Mouse (Mus musculus): Measurements from ENCODE around the gene Dip2b. TPM values are rescaled to one million over a fixed set of nuclear protein-coding genes. Genes with fewer than 3 reads are reported as not detected.

Gene Dip2b
- total RNA-seq, 2 experiments from 2014 or later = 5.8 to 8.3 TPM

DNA sequence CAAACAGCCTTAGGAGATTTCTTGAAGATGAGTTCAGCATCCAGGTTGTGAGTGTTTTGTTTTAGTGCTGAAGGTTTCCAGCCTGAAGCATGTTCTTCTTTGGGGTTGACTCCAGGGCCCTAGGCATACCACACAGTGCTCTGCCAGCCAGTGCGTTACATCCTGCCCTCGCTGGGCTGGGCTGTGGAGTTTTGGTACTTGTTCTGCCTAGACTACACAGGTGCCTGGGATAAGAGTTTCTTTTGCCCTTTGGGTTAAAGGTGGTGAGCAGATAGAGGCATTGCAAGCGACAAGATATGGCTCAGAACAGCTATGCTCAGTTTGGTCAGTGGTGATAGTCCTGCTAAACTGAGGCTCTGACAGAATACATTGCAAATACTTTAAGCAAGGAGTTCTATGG lies 19.7 kb downstream of the Dip2b start:
- TF ChIP-seq CTCF (IDR thresholded peaks at IDR 0.05) = no peak
- no peak overlapping the region for H3K27ac ChIP-seq
- H3K4me3 ChIP-seq = no peak overlapping the region
- DNase-seq = no peak
- intact Hi-C loops (cut with DNase I) = no loop called here

DNA sequence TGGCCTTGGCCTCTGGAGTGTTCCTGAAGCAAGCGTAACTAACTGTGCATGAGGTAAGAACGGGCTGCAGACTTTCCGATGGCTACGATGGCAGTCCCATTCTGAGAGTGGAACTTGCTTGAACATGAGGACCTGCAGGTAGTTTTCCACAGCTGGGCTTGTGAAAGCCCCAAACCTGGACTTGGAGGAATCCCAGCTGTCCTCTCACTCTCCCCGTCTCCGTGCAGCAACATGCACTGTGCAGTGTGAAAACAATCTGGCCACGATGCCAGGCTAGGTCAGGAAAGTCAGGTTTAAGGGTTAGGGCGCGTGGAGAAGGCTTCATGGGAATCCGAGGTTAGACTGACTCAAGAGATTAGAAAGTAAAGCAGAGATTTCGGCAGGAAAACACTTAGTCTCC lies 20.4 kb downstream of the Dip2b start:
- no peak for DNase-seq
- Histone ChIP-seq H3K4me3 (no peak overlapping the region), H3K27ac (no peak overlapping the region)
- intact Hi-C loops (cut with DNase I) = no loop called here
- TF ChIP-seq CTCF (IDR thresholded peaks at IDR 0.05) = no peak

DNA sequence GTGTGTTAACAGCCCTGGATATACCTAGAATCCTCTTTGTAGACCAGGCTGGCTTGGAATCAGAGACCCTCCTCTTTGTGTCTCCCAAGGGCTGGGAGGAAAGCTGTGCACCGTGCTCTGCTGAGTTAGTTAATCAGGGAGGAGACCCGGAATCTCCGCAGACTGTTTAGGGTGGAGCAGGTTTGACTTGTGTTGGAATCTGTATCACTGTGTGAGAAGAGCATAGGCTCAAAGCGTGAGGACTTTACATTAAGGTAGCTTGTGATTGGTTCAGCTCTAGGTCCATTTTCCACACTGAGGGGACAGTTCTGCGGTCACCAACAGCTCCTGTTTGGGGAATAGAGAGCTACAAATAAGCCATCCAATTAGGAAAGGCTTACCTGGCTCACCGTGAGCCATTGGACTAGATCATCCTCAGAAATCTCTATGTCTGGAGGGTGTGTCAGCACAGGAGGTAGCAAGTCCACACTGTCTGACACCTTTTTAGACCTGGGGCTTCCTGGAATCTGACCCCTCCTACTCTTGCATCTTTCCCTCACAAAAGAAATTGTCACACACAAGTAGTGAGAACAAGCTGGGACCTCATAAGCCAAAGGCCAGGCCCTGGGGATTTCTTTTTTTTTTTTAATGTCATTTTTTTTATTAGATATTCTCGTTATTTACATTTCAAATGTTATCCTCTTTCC lies 21.3 kb downstream of the Dip2b start:
- Histone ChIP-seq H3K27ac (no peak overlapping the region), H3K4me3 (no peak overlapping the region)
- TF ChIP-seq CTCF (IDR thresholded peaks at IDR 0.05) = no peak
- intact Hi-C loops (cut with DNase I) = no loop called here
- no peak for DNase-seq

DNA sequence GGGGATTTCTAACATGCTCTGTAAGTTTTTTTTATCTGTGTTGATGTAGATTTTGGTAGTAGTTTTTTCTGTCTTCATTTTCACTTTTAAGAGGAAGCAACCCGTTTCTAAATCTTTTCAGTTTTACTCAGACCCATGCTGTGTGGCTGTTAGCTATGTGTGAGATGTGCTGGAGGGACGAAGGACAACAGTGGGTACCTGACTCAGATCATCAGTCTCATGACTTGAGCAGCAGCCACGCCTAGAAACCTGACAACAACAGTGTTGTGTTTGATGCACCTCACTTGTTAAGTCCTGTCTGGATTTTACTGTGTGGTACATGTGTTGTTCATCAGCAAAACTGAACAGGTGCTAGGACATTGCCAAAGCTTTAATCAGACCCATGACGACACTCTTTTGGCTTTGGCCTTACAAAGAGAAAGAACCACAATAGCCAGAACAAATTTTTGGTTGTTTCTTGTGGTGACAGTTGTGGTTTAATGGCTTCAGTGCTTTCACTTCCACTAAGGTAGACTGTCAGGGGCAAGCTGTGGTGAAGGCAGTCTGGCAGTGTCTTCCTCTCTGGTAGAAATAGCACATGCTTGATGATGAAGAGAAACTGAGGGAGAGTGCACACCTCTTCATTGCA lies 22.2 kb downstream of the Dip2b start:
- intact Hi-C loops (cut with DNase I) = no loop called here
- no peak overlapping the region for H3K4me3 ChIP-seq
- DNase-seq = no peak
- no peak overlapping the region for H3K27ac ChIP-seq
- no peak for TF ChIP-seq CTCF (IDR thresholded peaks at IDR 0.05)

DNA sequence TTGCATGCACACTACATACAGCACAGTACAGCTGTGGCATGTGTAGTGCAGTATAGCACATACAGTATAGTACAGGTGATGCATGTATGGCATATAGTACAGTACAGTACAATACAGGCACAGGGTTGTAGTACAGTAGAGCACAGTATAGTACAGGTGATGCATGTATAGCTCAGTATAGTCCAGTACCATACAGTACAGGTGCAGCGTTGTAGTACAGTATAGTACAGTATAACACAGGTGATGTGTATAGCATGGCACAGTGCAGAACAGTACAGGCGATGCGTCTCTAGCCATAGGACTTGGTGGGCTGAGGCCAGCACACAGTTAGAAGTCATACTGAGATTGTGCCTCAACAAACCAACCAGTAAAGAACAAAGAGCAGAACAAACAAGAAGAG lies 22.9 kb downstream of the Dip2b start:
- no peak overlapping the region for H3K4me3 ChIP-seq
- intact Hi-C loops (cut with DNase I) = no loop called here
- TF ChIP-seq CTCF (IDR thresholded peaks at IDR 0.05) = no peak

DNA sequence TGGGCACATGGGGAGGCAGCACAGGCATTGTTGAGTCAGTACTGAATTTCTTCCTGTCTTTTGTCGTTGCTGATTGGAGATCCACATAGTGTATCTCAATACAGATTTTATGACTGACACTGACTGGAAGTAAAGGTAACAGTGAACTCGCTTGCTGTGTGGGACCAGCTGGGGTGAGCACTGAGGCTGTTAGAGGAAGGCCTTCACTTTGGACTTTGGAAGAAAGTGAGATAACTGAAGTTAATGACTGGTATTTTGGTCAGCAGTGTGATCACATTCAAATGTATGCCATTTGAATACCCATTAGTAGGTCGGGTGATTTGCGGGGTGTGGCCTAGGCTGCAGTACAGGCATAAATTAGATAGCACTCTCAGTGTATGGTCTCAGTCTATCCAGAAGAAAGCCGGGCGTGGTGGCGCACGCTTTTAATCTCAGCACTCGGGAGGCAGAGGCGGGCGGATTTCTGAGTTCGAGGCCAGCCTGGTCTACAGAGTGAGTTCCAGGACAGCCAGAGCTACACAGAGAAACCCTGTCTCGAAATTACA lies 24.8 kb downstream of the Dip2b start:
- no peak overlapping the region for H3K4me3 ChIP-seq

More for the DNA sequence above, 22.9 kb downstream of the Dip2b start:
- DNase-seq = no peak
- H3K27ac ChIP-seq = no peak overlapping the region

DNA sequence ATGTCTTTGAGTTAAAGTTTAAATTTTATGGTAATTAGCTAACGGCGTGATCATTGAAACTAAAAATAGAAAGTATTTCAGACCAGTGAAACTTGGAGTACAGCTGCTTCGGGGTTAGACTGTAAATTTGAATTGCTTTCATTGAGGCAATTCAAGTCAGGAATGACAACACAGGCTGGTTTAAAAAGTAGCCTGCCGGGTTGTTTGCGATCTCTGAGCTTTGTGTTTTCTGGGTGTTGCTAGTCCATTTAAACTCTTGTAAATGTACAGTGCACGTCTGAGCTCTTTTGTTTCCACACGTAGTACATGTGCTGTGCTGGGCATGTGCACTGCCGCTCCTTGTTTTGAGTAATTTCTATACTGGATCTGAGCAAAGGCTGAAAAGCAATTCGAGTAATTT lies 28.2 kb downstream of the Dip2b start:
- intact Hi-C loops (cut with DNase I) = no loop called here
- TF ChIP-seq CTCF (IDR thresholded peaks at IDR 0.05) = no peak
- H3K4me3 ChIP-seq = no peak overlapping the region
- no peak for DNase-seq
- H3K27ac ChIP-seq = no peak overlapping the region

More for the DNA sequence above, 24.8 kb downstream of the Dip2b start:
- no peak overlapping the region for H3K27ac ChIP-seq
- DNase-seq = no peak
- TF ChIP-seq CTCF (IDR thresholded peaks at IDR 0.05) = no peak
- intact Hi-C loops (cut with DNase I) = no loop called here

DNA sequence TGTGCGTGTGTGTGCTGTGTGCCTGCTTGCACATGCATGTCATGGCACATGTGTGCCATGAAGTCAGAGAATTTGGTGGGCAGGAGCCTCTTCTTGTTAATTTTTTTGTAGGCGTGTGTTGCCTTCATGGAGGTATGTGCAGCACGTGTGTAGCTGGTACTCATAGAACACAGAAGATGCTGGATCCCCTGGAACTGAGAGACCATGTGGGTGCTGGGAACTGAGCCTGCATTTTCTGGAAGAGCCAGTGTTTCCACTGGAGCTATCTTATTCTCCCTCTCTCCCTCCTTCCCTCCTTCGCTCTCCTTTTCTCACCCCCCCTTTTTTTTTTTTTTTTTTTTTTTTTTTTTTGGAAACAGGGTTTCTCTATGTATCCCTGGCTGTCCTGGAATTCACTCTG lies 30.6 kb downstream of the Dip2b start:
- intact Hi-C loops (cut with DNase I) = no loop called here
- Histone ChIP-seq H3K4me3 (no peak overlapping the region), H3K27ac (no peak overlapping the region)
- DNase-seq = no peak
- no peak for TF ChIP-seq CTCF (IDR thresholded peaks at IDR 0.05)

DNA sequence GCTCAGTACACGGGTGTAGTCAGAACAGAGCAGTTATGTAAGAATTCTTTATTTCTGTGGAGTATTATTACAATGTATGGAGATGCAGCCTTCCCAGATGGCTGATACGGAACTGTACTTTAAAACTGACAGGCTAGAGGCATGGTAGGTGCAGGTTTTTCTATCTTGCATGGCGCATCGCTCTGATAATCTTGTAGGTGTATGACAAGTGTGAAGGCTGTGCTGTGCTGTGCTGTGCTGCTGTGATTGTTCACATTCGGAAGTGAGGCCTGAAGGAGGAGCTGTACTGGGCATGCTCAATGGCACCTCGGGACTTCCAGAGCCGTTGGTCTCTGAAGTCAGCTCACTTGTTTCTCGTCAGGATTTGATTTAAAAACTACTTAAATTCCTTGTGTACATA lies 31.6 kb downstream of the Dip2b start:
- DNase-seq = no peak
- TF ChIP-seq CTCF (IDR thresholded peaks at IDR 0.05) = no peak
- Histone ChIP-seq H3K4me3 (no peak overlapping the region), H3K27ac (no peak overlapping the region)
- intact Hi-C loops (cut with DNase I) = no loop called here

DNA sequence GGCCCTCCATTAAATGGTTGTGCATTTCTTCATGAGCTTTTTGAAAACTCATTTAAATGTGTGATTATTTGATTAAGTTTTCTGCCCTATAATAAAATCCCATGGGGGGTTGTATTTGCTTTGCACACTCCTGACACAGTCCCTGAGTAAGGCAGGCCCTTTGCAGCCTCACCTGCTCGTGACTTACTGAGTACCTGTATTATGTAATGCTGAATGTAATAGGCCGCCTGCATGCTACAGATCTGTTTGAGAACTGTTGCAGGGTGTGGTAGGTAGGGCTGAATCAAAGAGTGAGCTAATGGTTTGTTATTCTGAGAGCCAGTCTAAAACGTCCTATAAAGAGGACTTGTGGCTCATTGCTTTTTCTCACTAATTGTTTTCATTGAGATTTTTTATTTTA lies 33.4 kb downstream of the Dip2b start:
- Histone ChIP-seq H3K4me3 (no peak overlapping the region), H3K27ac (no peak overlapping the region)
- TF ChIP-seq CTCF (IDR thresholded peaks at IDR 0.05) = no peak
- intact Hi-C loops (cut with DNase I) = no loop called here
- no peak for DNase-seq

DNA sequence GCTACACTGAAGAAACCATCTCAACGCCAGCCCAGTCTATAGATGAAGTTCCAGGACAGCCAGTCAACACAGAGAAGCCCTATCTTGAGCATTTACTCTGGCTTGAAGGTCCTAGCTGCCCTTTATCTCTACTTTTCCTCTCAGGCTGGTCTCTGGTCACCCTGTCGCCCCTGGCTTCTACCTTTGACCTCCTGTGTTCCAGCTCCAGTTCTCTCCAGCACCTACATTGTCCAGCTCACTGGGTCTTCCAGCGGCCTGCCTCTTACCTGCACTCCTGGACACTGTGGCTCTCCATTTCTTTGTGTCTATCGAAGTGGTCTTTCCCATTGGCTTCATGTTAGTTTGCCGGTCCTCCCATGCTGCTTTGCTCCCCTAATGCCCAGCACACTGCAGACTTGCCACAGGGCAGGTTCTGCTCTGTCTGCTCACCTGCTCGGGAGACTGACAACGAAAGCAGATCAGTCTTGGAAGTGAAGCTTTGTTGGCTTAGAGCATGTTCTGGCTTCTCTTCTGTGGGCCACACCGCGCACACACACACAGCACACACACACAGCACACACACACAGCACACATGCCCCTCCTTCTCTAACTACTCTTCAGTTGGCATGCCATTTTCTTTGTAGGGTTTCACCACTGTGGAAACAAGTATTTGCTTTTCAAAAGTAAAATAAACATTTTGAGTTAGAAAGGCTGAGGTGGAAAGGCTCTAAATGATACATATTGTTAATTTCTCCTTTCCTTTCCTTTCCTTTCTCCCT lies 35.4 kb downstream of the Dip2b start:
- intact Hi-C loops (cut with DNase I) = no loop called here
- no peak for TF ChIP-seq CTCF (IDR thresholded peaks at IDR 0.05)
- DNase-seq = no peak
- Histone ChIP-seq H3K4me3 (no peak overlapping the region), H3K27ac (no peak overlapping the region)

DNA sequence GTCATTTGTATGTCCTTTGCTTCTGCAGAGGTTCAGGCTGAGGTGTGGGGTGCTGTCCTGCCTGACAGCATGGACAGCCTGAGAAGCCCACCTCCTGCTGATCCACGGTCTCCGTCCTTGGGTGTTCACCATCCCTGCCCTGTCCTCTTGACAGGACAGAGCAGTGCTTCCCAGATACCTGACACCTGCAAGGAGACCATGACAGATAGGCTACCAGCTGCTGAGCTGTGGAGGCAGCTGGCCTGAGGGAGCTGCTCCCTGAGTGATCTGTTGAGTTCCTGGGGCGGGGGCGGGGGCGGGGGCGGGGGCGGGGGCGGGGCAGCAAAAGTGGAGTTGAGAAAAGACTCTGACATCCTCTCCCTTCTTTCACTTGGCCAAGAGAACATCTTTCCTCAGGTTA lies 36.3 kb downstream of the Dip2b start:
- no peak for TF ChIP-seq CTCF (IDR thresholded peaks at IDR 0.05)
- DNase-seq = no peak
- Histone ChIP-seq H3K27ac (no peak overlapping the region), H3K4me3 (no peak overlapping the region)
- intact Hi-C loops (cut with DNase I) = no loop called here

DNA sequence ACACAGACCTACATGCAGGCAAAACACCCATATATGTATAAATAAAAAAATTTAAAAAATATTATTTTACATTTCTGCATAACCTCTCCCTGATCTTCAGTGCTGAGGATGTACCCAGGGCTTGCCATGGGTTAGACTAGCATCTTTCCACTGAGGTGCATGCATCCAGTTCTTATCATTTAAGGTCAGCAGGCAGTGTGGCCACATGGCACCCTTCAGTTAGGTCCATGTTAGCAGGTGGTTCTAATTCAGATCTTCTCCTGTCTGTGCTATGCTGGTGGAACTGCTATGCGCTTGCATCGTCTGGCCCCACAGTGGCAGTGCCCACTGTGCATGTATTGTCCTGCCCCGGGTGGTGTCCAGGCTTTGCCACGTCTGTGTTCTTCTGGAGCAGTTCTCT lies 37.9 kb downstream of the Dip2b start:
- no peak for TF ChIP-seq CTCF (IDR thresholded peaks at IDR 0.05)
- peak overlapping the region; percentile 2; the same call in 1 of the 2 replicates for H3K27ac ChIP-seq
- intact Hi-C loops (cut with DNase I) = no loop called here
- no peak for DNase-seq
- no peak overlapping the region for H3K4me3 ChIP-seq

All from gastrocnemius, adult 2 months (tissue).